Mouse (Mus musculus) bone marrow, adult 2 months (tissue): ENCODE measurements at regions not wholly inside any gene's neighbourhood (a gene's known extent, or its start where the extent isn't known, plus 50 kb on each side); places are given as distances from the start of the nearest gene placed in this dataset.

Source experiments
- H3K27ac ChIP-seq: fragments of 200-500 bp; 2 replicates; pipeline ENCODE4 v1.5.1; 2012; ENCODE audit warnings: low read depth, mild to moderate bottlenecking, control low read depth, inconsistent platforms, low read length; ENCODE audit not compliant: control insufficient read depth, poor library complexity, insufficient read depth
- H3K4me1 ChIP-seq: fragments of 200-500 bp; 2 replicates; pipeline ENCODE4 v1.6.1; 2011; ENCODE audit warnings: low read length; ENCODE audit not compliant: control insufficient read depth, insufficient read depth
- H3K4me3 ChIP-seq: fragments of 200-500 bp; replicated peaks from 2 replicates; pipeline ENCODE3; 2011; ENCODE audit warnings: mild to moderate bottlenecking, low read depth, low read length, control low read depth; ENCODE audit not compliant: control insufficient read depth
- CTCF ChIP-seq: fragments of 200-500 bp; IDR thresholded peaks from 2 replicates; pipeline ENCODE4 v1.5.1; 2011; ENCODE audit warnings: low read length, control low read depth; ENCODE audit not compliant: control insufficient read depth, insufficient read depth
- POLR2A ChIP-seq: fragments of 200-500 bp; IDR thresholded peaks from 2 replicates; pipeline ENCODE4 v1.6.1; 2011; ENCODE audit warnings: low read depth, mild to moderate bottlenecking, control low read depth, low read length, borderline replicate concordance; ENCODE audit not compliant: control insufficient read depth
- WGBS: fragments of 180-500 bp; shearing (Covaris S2); methylation state at CpG from one replicate; pipeline ENCODE4 v1.1.7; 2018; 5-methylcytosine and 5-hydroxymethylcytosine counted together

DNA sequence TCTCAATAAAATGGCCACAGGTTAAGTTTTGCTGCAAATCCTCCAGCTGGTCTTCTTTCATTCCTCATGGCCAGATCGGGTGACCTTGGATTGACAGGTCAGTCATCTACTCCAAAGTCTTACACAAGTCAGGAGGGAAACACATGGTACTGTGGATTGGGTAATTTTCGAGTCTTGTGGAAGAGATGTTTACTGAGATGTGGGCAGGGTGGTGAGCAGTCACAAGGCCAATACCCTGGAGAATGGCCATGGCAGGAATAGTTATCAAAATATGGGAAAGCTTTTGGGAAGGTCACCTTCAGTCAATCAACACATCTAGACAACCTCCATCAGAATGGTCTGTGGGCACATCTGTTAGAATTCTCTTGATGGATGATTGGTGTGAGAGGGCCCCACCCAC lies 144.0 kb downstream of the Gas1 start:
- Histone ChIP-seq H3K27ac (no peak overlapping the region), H3K4me1 (no peaks in the 10 kb centered on the region), H3K4me3 (no peak overlapping the region)
- TF ChIP-seq CTCF (no peak), POLR2A (no peak)
- WGBS: 60% methylated on average over 2 of the region's 2 CpGs

DNA sequence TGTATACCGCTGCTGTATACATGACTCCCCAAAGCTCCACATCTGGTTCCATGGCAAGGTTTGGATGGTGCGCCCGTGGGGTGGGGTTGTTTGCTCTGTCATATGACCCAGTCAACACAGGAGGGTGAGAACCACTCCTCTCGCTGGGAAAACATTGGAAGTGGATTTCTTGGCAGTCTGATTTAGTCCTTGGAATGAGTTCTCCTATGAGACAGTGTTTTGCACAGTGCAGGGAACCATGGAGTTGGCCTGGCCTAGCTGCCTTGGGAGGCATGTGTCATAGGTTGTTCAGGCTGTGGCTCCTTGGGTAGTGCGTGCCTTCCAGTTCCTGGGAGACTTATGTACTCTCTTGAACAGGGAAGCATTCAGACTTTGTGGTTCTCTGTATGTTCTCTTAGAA lies 144.6 kb downstream of the Gas1 start:
- WGBS: 71% methylated on average over 5 of the region's 5 CpGs
- no peak for TF ChIP-seq POLR2A
- TF ChIP-seq CTCF: no peak
- no peak overlapping the region for H3K27ac ChIP-seq
- no peaks in the 10 kb centered on the region for H3K4me1 ChIP-seq
- H3K4me3 ChIP-seq: no peak overlapping the region

DNA sequence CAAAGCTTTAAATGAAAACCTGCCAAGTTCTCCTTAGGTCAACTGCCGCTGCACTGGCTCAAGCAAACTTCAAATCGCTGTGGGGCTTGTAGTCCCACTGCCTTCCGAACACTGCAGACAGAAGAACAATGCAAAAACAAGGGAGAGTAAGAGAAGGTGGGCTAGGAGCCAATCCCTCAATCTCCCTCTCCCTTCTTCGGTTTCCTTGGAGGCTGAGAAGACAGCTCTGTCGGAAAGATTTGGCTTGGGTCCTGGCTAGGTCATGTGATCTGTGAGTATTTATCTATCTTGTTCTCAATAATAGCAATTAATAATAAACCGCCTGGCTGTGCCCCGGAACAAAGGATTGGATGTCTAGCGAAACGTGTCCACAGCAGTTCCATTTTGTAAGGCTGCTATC lies 147.6 kb downstream of the Gas1 start:
- no peak overlapping the region for H3K4me3 ChIP-seq
- WGBS: 90% methylated on average over 9 of the region's 9 CpGs
- TF ChIP-seq CTCF (no peak), POLR2A (no peak)
- H3K4me1 ChIP-seq: no peaks in the 10 kb centered on the region
- no peak overlapping the region for H3K27ac ChIP-seq

DNA sequence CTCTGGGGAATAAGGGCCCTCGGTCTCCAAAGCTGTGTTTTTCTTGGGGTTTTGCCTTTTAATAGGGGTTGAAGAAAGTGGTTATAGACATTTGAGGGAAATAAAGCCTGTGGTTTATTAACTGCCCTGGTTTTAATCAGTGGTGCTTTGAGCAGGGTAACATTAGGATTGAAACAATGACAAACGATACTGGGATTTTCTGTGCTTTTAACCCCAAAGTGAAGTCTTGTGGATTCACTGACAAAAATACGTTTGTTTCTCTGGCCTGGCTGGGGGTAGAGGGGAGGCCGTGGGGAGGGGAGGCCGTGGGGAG lies 157.0 kb downstream of the Gas1 start:
- Histone ChIP-seq H3K27ac (no peak overlapping the region), H3K4me3 (no peak overlapping the region), H3K4me1 (no peaks in the 10 kb centered on the region)
- TF ChIP-seq POLR2A: no peak
- no peak for TF ChIP-seq CTCF
- 54% methylated on average over 5 of the region's 5 CpGs for WGBS

DNA sequence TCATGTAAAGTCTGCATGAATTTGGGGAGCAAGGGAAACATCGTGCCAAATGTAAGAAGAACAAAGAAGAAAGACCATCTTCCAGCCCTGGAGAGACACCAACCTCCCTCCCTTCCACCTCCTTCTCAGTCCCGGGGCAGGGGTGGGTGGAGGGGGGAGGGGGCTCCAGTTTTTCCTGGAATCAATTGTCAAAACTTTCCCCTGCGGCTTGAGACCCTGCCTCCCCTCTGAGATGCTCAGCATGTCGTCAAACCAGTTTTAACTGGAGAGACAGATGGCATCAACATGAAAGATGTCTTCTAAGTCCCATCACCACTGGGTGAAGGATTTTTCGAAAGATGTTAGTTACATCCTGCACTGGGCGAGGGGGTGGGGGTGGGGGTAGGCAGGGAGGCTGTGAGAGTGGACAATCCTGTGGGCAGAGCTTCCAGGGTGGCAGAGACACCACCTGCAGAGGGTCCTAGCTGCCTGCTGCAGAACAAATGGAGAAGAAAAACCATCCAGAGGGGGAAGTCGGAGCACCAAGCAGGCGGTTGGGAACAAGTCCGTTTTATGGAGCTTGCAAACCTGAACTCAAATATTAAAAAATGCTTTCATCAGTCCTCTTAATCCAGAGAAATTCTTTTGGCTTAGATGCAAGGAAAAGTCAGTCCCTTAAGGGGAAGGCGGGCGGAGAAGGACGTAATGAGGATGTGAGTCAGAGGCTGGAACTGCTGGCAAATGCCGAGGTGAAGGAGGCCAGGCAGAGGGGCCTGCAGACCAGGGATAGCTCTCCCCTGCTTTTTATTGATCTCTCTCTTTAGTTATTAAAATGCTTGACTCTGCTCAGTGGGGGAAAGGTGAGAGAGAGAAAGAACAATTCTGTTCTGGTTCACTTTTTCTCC lies 157.6 kb downstream of the Gas1 start:
- Histone ChIP-seq H3K27ac (no peak overlapping the region), H3K4me1 (no peaks in the 10 kb centered on the region), H3K4me3 (no peak overlapping the region)
- TF ChIP-seq POLR2A: no peak
- no peak for TF ChIP-seq CTCF
- 37% methylated on average over 13 of the region's 13 CpGs for WGBS

DNA sequence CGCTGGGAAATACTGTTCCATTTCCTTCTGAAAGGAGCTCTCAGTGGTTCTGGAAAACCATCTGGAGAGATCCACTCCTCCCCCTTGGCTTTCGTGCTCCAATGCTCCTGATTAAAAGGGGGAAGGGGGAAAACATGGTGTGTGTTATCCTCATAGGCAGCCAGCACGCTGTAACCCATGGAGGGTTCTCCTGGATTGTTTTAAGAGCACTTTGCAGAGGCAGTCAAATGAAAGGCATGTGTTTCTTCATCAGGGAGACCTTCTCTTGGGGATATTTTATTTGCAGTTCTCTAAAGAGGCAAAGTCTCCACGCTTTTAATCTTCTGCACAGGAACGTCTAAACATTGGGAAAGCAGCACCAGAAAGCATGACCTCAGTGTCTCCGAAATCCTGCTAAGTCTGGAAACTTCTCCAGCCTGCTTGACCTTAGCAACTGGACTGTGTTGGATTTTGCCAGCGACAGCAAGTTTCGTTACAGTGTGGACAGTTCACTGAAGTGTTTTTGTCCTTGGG lies 161.3 kb downstream of the Gas1 start:
- TF ChIP-seq CTCF (no peak), POLR2A (no peak)
- H3K27ac ChIP-seq: no peak overlapping the region
- H3K4me1 ChIP-seq: no peaks in the 10 kb centered on the region
- no peak overlapping the region for H3K4me3 ChIP-seq
- 81% methylated on average over 8 of the region's 8 CpGs for WGBS

DNA sequence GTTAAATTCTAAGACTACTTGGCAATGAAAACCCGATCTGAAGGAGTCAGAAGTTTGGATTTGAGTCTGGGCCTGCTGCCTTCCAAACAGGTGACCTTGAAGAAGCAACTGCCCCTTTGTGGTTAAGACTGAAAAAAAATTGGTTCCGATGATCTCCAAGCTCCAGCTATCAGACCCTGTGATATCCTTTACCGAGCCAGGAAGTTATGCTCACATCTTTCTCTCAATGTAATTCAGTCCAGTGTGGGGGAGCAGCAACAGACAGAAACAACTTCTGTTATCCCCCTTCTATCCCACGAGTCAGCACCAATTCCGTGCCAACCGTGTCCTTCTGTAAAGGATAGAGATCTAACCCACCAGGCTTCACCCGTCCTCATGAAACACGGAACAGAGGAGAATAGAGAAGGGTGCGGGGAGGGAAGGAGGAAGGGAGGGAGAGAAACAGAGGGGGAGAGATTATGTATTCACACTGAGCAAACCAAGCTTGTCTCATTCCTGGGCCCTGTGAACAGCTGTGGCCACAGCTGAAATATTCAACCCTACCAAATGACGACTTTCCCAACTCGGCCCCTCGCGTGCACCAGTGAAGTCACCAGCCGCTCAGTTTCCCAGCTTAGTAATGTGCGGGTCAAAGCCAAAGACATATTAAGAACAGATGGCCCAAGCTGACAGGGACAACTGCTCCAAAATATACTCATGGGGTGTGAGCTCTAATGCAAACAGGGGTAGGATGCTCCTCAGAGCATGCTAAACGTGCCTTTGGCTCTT lies 164.9 kb downstream of the Gas1 start:
- WGBS: 82% methylated on average over 16 of the region's 16 CpGs
- Histone ChIP-seq H3K4me3 (no peak overlapping the region), H3K4me1 (no peaks in the 10 kb centered on the region), H3K27ac (no peak overlapping the region)
- TF ChIP-seq CTCF (no peak), POLR2A (no peak)

DNA sequence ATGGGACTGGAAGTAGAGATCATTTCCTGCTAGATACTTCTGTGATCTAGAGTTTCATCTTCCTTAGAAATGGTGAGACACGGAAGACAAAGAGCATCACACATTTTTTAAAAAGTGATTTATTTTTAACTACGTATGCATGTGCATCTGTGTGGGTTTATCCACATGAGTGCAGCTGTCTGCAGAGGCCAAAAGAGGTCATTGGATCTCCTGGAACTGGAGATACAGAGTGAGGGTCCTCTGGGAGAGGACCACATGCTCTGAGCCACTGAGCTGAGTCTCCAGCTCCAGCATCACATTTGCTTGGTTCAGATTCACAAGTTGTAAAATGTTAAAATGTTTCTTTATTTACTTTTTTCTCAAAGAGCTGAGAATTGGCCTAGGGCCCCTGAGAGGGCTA lies 166.1 kb downstream of the Gas1 start:
- no peaks in the 10 kb centered on the region for H3K4me1 ChIP-seq
- no peak overlapping the region for H3K4me3 ChIP-seq
- H3K27ac ChIP-seq: no peak overlapping the region
- TF ChIP-seq POLR2A: no peak
- no peak for TF ChIP-seq CTCF
- WGBS: 83% methylated on average over 2 of the region's 2 CpGs

DNA sequence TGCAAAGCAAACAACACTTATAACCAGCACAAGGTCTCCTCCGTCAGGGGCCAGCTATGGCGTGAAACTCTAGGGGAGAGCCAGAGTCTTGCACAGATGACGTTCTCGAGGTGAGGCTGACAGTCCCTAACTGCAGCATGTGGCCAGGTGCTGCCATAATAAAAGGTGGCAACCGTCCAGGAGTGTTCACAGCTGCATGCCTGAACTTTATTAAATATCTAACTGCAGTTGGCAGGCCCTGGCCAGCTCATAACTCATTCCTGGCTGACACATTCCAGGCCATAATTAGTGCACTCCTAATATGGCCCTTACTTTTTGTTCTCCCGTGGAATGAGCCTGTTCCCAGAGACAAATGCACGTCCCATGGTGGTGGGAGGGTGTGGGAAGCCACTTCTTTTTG lies 169.6 kb downstream of the Gas1 start:
- no peak overlapping the region for H3K4me3 ChIP-seq
- TF ChIP-seq POLR2A (no peak), CTCF (no peak)
- 44% methylated on average over 7 of the region's 7 CpGs for WGBS
- H3K4me1 ChIP-seq: no peaks in the 10 kb centered on the region
- H3K27ac ChIP-seq: no peak overlapping the region
